Mouse (Mus musculus) retina, adult 2 months (tissue): Measurements from ENCODE around the gene Gje1.
A peak's percentile ranks its signal among the peaks of the same experiment; 100 is the strongest.

Experiments
- DNase-seq: peaks from one replicate; pipeline ENCODE4 v3.0.0-alpha.2; 2012; ENCODE audit warnings: low read depth, low spot score

The Gje1 gene

GRCm38 (mm10) chr10:14718114-14718513 lies at the start of gene Gje1:
Gje1 (minus strand) TSS chr10:14718214.
- no peak for DNase-seq

GRCm38 (mm10) chr10:14760618-14761017 lies 42.6 kb upstream of the Gje1 start:
- DNase-seq: no peak

GRCm38 (mm10) chr10:14759665-14760558 lies 41.9 kb upstream of the Gje1 start:
- no peak for DNase-seq

GRCm38 (mm10) chr10:14734285-14734684 lies 16.3 kb upstream of the Gje1 start:
- DNase-seq: peak; percentile 36

GRCm38 (mm10) chr10:14725671-14726070 lies 7.7 kb upstream of the Gje1 start:
- no peak for DNase-seq

GRCm38 (mm10) chr10:14705072-14706066 lies 12.6 kb downstream of the Gje1 start, which contains the start of the genes Vta1 and Nmbr:
Vta1 (minus strand) TSS chr10:14705560.
Nmbr (plus strand) TSS chr10:14705591.
- DNase-seq: peak; percentile 97

GRCm38 (mm10) chr10:14703830-14704420 lies 14.1 kb downstream of the Gje1 start:
- DNase-seq: no peak

- DNase-seq: no peak
These were observed 14.8 kb downstream of the Gje1 start for GRCm38 (mm10) chr10:14703239-14703638.

- DNase-seq: no peak
These were observed 27.7 kb downstream of the Gje1 start for GRCm38 (mm10) chr10:14690349-14690748.

GRCm38 (mm10) chr10:14688785-14689442 lies 29.1 kb downstream of the Gje1 start:
- no peak for DNase-seq

- DNase-seq: no peak
These were observed 32.4 kb downstream of the Gje1 start for GRCm38 (mm10) chr10:14685663-14686062.

- DNase-seq: no peak
These were observed 51.9 kb downstream of the Gje1 start for GRCm38 (mm10) chr10:14666147-14666546.
